Mouse (Mus musculus) stomach, embryonic 15.5 days (tissue): ENCODE data around the gene Slc6a4. TPM values are rescaled to one million over a fixed set of nuclear protein-coding genes. Genes with fewer than 3 reads are reported as not detected.

Source experiments
- ATAC-seq: fragments of 200-750 bp; cut with Nextera tagmentation; 2 replicates; pipeline ENCODE4 v1.8.0; 2017; ENCODE audit warnings: low read depth, moderate number of reproducible peaks, moderate TSS enrichment; ENCODE audit not compliant: insufficient read depth, low FRiP score
- H3K27ac ChIP-seq: fragments of 300-500 bp; sonication (generic); 2 replicates; pipeline ENCODE4 v1.5.1; 2015; ENCODE audit warnings: mild to moderate bottlenecking, inconsistent platforms
- H3K27me3 ChIP-seq: fragments of 300-500 bp; sonication (generic); replicated peaks from 2 replicates; pipeline ENCODE4 v1.6.1; 2015; ENCODE audit warnings: inconsistent platforms
- H3K36me3 ChIP-seq: fragments of 300-500 bp; sonication (generic); 2 replicates; pipeline ENCODE4 v1.6.1; 2015; ENCODE audit warnings: inconsistent platforms
- H3K4me1 ChIP-seq: fragments of 300-500 bp; sonication (generic); 2 replicates; pipeline ENCODE4 v1.6.1; 2015; ENCODE audit warnings: inconsistent platforms
- H3K4me2 ChIP-seq: fragments of 300-500 bp; sonication (generic); 2 replicates; pipeline ENCODE4 v1.6.1; 2015; ENCODE audit warnings: mild to moderate bottlenecking, inconsistent platforms
- H3K4me3 ChIP-seq: fragments of 300-500 bp; sonication (generic); replicated peaks from 2 replicates; pipeline ENCODE4 v1.5.1; 2015; ENCODE audit warnings: inconsistent platforms
- H3K9ac ChIP-seq: fragments of 300-500 bp; sonication (generic); 2 replicates; pipeline ENCODE4 v1.6.1; 2015; ENCODE audit warnings: inconsistent platforms
- H3K9me3 ChIP-seq: fragments of 300-500 bp; sonication (generic); 2 replicates; pipeline ENCODE4 v1.6.1; 2016; ENCODE audit warnings: inconsistent platforms
- WGBS: fragments of 180-500 bp; shearing (Covaris S2); methylation state at CpG from one replicate; pipeline ENCODE4 v1.1.7; 2015; 5-methylcytosine and 5-hydroxymethylcytosine counted together
- polyA plus RNA-seq: library from polyadenylated mRNA; unstranded; fragments of >200 nt; fragmentation: Nextera tagmentation; extraction: Ambion mirVana; gene quantifications from 2 replicates; pipeline ENCODE4 v1.2.1, GENCODE M21; 2015

The Slc6a4 gene
- polyA plus RNA-seq, 1 experiment from 2014 or later = 4.5 TPM

GRCm38 (mm10) chr11:76995966-76996672 is 2.3 kb upstream of the Slc6a4 start:
- H3K9me3 ChIP-seq = no peaks in the 10 kb centered on the region
- H3K4me2 ChIP-seq = 0 out of 2 replicates have a peak overlapping the region, but pooled peaks have one; percentile 3
- H3K27me3 ChIP-seq = peaks cover 41% of the 10 kb centered on the region
- H3K36me3 ChIP-seq = no peaks in the 10 kb centered on the region
- peaks cover 13% of the 10 kb centered on the region for H3K4me1 ChIP-seq
- no peak for ATAC-seq
- H3K9ac ChIP-seq = no peak overlapping the region
- H3K27ac ChIP-seq = no peak overlapping the region
- 52% methylated on average over 20 of the region's 20 CpGs for WGBS
- no peak overlapping the region for H3K4me3 ChIP-seq

GRCm38 (mm10) chr11:76997305-76997704 is 1.1 kb upstream of the Slc6a4 start:
- Histone ChIP-seq H3K27me3 (peaks cover 43% of the 10 kb centered on the region), H3K27ac (no peak overlapping the region), H3K9ac (no peak overlapping the region), H3K4me3 (peak overlapping the region; percentile 49), H3K4me1 (peaks cover 13% of the 10 kb centered on the region), H3K4me2 (peak overlapping the region; percentile 95), H3K9me3 (no peaks in the 10 kb centered on the region), H3K36me3 (no peaks in the 10 kb centered on the region)
- 0% methylated on average over 21 of the region's 21 CpGs for WGBS
- peak; percentile 56; the same call in 1 of the 2 replicates for ATAC-seq

GRCm38 (mm10) chr11:76998705-76999226 is 363 bp downstream of the Slc6a4 start:
- peaks cover 43% of the 10 kb centered on the region for H3K27me3 ChIP-seq
- WGBS = 10% methylated on average over 24 of the region's 24 CpGs
- H3K9me3 ChIP-seq = no peaks in the 10 kb centered on the region
- H3K4me1 ChIP-seq = peaks cover 16% of the 10 kb centered on the region
- peak overlapping the region; percentile 95 for H3K4me2 ChIP-seq
- no peak for ATAC-seq
- no peak overlapping the region for H3K27ac ChIP-seq
- H3K36me3 ChIP-seq = no peaks in the 10 kb centered on the region
- no peak overlapping the region for H3K9ac ChIP-seq
- H3K4me3 ChIP-seq = peak overlapping the region; percentile 49

- H3K4me3 ChIP-seq = no peak overlapping the region
- H3K4me1 ChIP-seq = peaks cover 16% of the 10 kb centered on the region
- H3K9me3 ChIP-seq = no peaks in the 10 kb centered on the region
- H3K27me3 ChIP-seq = peaks cover 40% of the 10 kb centered on the region
- H3K36me3 ChIP-seq = no peaks in the 10 kb centered on the region
- H3K27ac ChIP-seq = no peak overlapping the region
- H3K4me2 ChIP-seq = no peak overlapping the region
- WGBS = 57% methylated on average over 5 of the region's 5 CpGs
- no peak for ATAC-seq
- H3K9ac ChIP-seq = no peak overlapping the region
Measured at GRCm38 (mm10) chr11:77000741-77001140, 2.3 kb downstream of the Slc6a4 start.

- Histone ChIP-seq H3K9me3 (no peaks in the 10 kb centered on the region), H3K27ac (no peak overlapping the region), H3K4me3 (no peak overlapping the region), H3K27me3 (peaks cover 24% of the 10 kb centered on the region), H3K36me3 (no peaks in the 10 kb centered on the region), H3K9ac (no peak overlapping the region), H3K4me1 (peaks cover 16% of the 10 kb centered on the region), H3K4me2 (no peak overlapping the region)
- WGBS = 60% methylated on average over 1 of the region's 1 CpGs
- no peak for ATAC-seq
Measured at GRCm38 (mm10) chr11:77002361-77002760, 4.0 kb downstream of the Slc6a4 start.

GRCm38 (mm10) chr11:77005881-77006280 is 7.5 kb downstream of the Slc6a4 start:
- Histone ChIP-seq H3K4me1 (0 out of 2 replicates have a peak, but pooled peaks cover 3% of the 10 kb centered on the region), H3K4me3 (no peak overlapping the region), H3K9ac (no peak overlapping the region), H3K4me2 (no peak overlapping the region), H3K27ac (no peak overlapping the region), H3K9me3 (no peaks in the 10 kb centered on the region), H3K27me3 (0 out of 2 replicates have a peak, but pooled peaks cover 5% of the 10 kb centered on the region), H3K36me3 (no peaks in the 10 kb centered on the region)
- WGBS = 40% methylated on average over 4 of the region's 4 CpGs
- no peak for ATAC-seq

- H3K27ac ChIP-seq = no peak overlapping the region
- 41% methylated on average over 6 of the region's 6 CpGs for WGBS
Measured at GRCm38 (mm10) chr11:77006616-77007015, 8.2 kb downstream of the Slc6a4 start.

GRCm38 (mm10) chr11:77009069-77010025 is 10.9 kb downstream of the Slc6a4 start:
- no peaks in the 10 kb centered on the region for H3K9me3 ChIP-seq
- peak overlapping the region; percentile 55; the same call in 1 of the 2 replicates for H3K27ac ChIP-seq
- 58% methylated on average over 16 of the region's 16 CpGs for WGBS
- peak; percentile 43; the same call in 1 of the 2 replicates for ATAC-seq
- peak overlapping the region; percentile 14; the same call in 1 of the 2 replicates for H3K4me2 ChIP-seq
- H3K27me3 ChIP-seq = no peaks in the 10 kb centered on the region
- no peak overlapping the region for H3K9ac ChIP-seq
- no peaks in the 10 kb centered on the region for H3K36me3 ChIP-seq
- H3K4me3 ChIP-seq = no peak overlapping the region
- no peaks in the 10 kb centered on the region for H3K4me1 ChIP-seq

More at GRCm38 (mm10) chr11:77006616-77007015, 8.2 kb downstream of the Slc6a4 start:
- Histone ChIP-seq H3K27me3 (no peaks in the 10 kb centered on the region), H3K36me3 (no peaks in the 10 kb centered on the region), H3K4me1 (0 out of 2 replicates have a peak, but pooled peaks cover 3% of the 10 kb centered on the region), H3K9me3 (no peaks in the 10 kb centered on the region), H3K9ac (no peak overlapping the region), H3K4me2 (no peak overlapping the region), H3K4me3 (no peak overlapping the region)
- ATAC-seq = no peak

- Histone ChIP-seq H3K4me3 (no peak overlapping the region), H3K4me2 (no peak overlapping the region), H3K9me3 (no peaks in the 10 kb centered on the region), H3K27ac (no peak overlapping the region), H3K4me1 (no peaks in the 10 kb centered on the region), H3K36me3 (no peaks in the 10 kb centered on the region), H3K27me3 (no peaks in the 10 kb centered on the region), H3K9ac (no peak overlapping the region)
- no peak for ATAC-seq
- 65% methylated on average over 10 of the region's 10 CpGs for WGBS
Measured at GRCm38 (mm10) chr11:77010762-77011475, 12.5 kb downstream of the Slc6a4 start.

GRCm38 (mm10) chr11:77018046-77018445 is 19.6 kb downstream of the Slc6a4 start:
- H3K9ac ChIP-seq = no peak overlapping the region
- H3K4me3 ChIP-seq = no peak overlapping the region
- no peaks in the 10 kb centered on the region for H3K27me3 ChIP-seq
- H3K4me2 ChIP-seq = no peak overlapping the region
- no peak overlapping the region for H3K27ac ChIP-seq
- H3K36me3 ChIP-seq = no peaks in the 10 kb centered on the region
- no peak for ATAC-seq
- 79% methylated on average over 11 of the region's 11 CpGs for WGBS
- no peaks in the 10 kb centered on the region for H3K9me3 ChIP-seq
- H3K4me1 ChIP-seq = no peaks in the 10 kb centered on the region

GRCm38 (mm10) chr11:77019539-77019938 is 21.1 kb downstream of the Slc6a4 start:
- Histone ChIP-seq H3K36me3 (no peaks in the 10 kb centered on the region), H3K9me3 (no peaks in the 10 kb centered on the region), H3K4me3 (no peak overlapping the region), H3K27me3 (no peaks in the 10 kb centered on the region), H3K27ac (no peak overlapping the region), H3K4me1 (no peaks in the 10 kb centered on the region), H3K9ac (no peak overlapping the region), H3K4me2 (no peak overlapping the region)
- ATAC-seq = no peak
- 44% methylated on average over 8 of the region's 8 CpGs for WGBS
